Mouse (Mus musculus) ES-Bruce4 (cell line): ENCODE data around the gene Inpp4a. TPM values are rescaled to one million over a fixed set of nuclear protein-coding genes. Genes with fewer than 3 reads are reported as not detected.

Experiments
- H3K27ac ChIP-seq: 2 replicates; pipeline ENCODE4 v1.5.1; 2012; ENCODE audit warnings: low read length, inconsistent platforms; ENCODE audit not compliant: insufficient read depth
- H3K27me3 ChIP-seq: 2 replicates; pipeline ENCODE4 v1.6.1; 2012; ENCODE audit warnings: mild to moderate bottlenecking, low read length, inconsistent platforms; ENCODE audit not compliant: control insufficient read depth, poor library complexity, insufficient read depth, severe bottlenecking
- H3K36me3 ChIP-seq: 2 replicates; pipeline ENCODE4 v1.6.1; 2012; ENCODE audit warnings: inconsistent platforms, mild to moderate bottlenecking, low read length, moderate library complexity; ENCODE audit not compliant: control insufficient read depth, poor library complexity, insufficient read depth, severe bottlenecking
- H3K4me1 ChIP-seq: one replicate; pipeline ENCODE4 v1.8.1; 2011; ENCODE audit warnings: low read length; ENCODE audit not compliant: control insufficient read depth, insufficient read depth
- H3K4me3 ChIP-seq: 2 replicates; pipeline ENCODE4 v1.5.1; 2011; ENCODE audit warnings: low read depth, mild to moderate bottlenecking, low read length
- H3K9ac ChIP-seq: 2 replicates; pipeline ENCODE4 v1.6.1; 2012; ENCODE audit warnings: low read depth, mild to moderate bottlenecking, inconsistent platforms; ENCODE audit not compliant: poor library complexity, severe bottlenecking
- H3K9me3 ChIP-seq: replicated peaks from 2 replicates; pipeline ENCODE4 v1.6.1; 2012; ENCODE audit warnings: mild to moderate bottlenecking, low read length, inconsistent platforms; ENCODE audit not compliant: control insufficient read depth, poor library complexity, insufficient read depth, severe bottlenecking
- CTCF ChIP-seq: IDR thresholded peaks from one replicate; pipeline ENCODE4 v1.8.1; 2011; ENCODE audit warnings: low read depth, low read length
- EP300 ChIP-seq: IDR thresholded peaks from 2 replicates; pipeline ENCODE4 v1.6.1; 2011; ENCODE audit warnings: low read depth, low read length; ENCODE audit not compliant: insufficient read depth
- POLR2A ChIP-seq: IDR thresholded peaks from one replicate; pipeline ENCODE4 v1.8.1; 2011; ENCODE audit warnings: low read length; ENCODE audit not compliant: insufficient read depth
- polyA plus RNA-seq: library from polyadenylated mRNA; stranded (reverse); fragments of >200 nt; gene quantifications from 2 replicates; pipeline ENCODE4 v1.2.4, GENCODE M21; 2011; ENCODE audit warnings: low read depth; ENCODE audit not compliant: missing spikeins, insufficient read depth, insufficient read length

The Inpp4a gene
- polyA plus RNA-seq, 1 experiment, result 9.3 TPM

- Histone ChIP-seq H3K27me3 (no peaks in the 10 kb centered on the region), H3K9me3 (no peaks in the 10 kb centered on the region), H3K4me1 (no peaks in the 10 kb centered on the region), H3K27ac (no peak overlapping the region), H3K9ac (no peak overlapping the region), H3K36me3 (no peaks in the 10 kb centered on the region), H3K4me3 (no peak overlapping the region)
- TF ChIP-seq POLR2A (no peak), EP300 (no peak), CTCF (no peak)
Measured at GRCm38 (mm10) chr1:37317644-37318285, 18.1 kb downstream of the Inpp4a start.

- H3K9ac ChIP-seq, result no peak overlapping the region
- H3K27ac ChIP-seq, result no peak overlapping the region
- no peaks in the 10 kb centered on the region for H3K9me3 ChIP-seq
- H3K4me1 ChIP-seq, result no peaks in the 10 kb centered on the region
- no peak overlapping the region for H3K4me3 ChIP-seq
- no peaks in the 10 kb centered on the region for H3K27me3 ChIP-seq
- TF ChIP-seq EP300, result no peak
- TF ChIP-seq CTCF, result no peak
- no peak for TF ChIP-seq POLR2A
- no peaks in the 10 kb centered on the region for H3K36me3 ChIP-seq
Measured at GRCm38 (mm10) chr1:37318558-37318957, 18.9 kb downstream of the Inpp4a start.

GRCm38 (mm10) chr1:37322690-37323089, 23.0 kb downstream of the Inpp4a start:
- Histone ChIP-seq H3K36me3 (no peaks in the 10 kb centered on the region), H3K4me1 (no peaks in the 10 kb centered on the region), H3K27me3 (no peaks in the 10 kb centered on the region), H3K4me3 (no peak overlapping the region), H3K27ac (no peak overlapping the region), H3K9ac (no peak overlapping the region), H3K9me3 (no peaks in the 10 kb centered on the region)
- TF ChIP-seq CTCF (no peak), EP300 (no peak), POLR2A (no peak)

- Histone ChIP-seq H3K36me3 (no peaks in the 10 kb centered on the region), H3K27ac (no peak overlapping the region), H3K27me3 (no peaks in the 10 kb centered on the region), H3K4me1 (no peaks in the 10 kb centered on the region), H3K4me3 (no peak overlapping the region), H3K9me3 (no peaks in the 10 kb centered on the region), H3K9ac (no peak overlapping the region)
- TF ChIP-seq POLR2A (no peak), EP300 (no peak), CTCF (no peak)
Measured at GRCm38 (mm10) chr1:37323208-37323607, 23.5 kb downstream of the Inpp4a start.

GRCm38 (mm10) chr1:37324569-37324968, 24.9 kb downstream of the Inpp4a start:
- H3K4me3 ChIP-seq, result no peak overlapping the region
- H3K9ac ChIP-seq, result no peak overlapping the region
- no peaks in the 10 kb centered on the region for H3K9me3 ChIP-seq
- H3K4me1 ChIP-seq, result no peaks in the 10 kb centered on the region
- no peaks in the 10 kb centered on the region for H3K36me3 ChIP-seq
- H3K27ac ChIP-seq, result no peak overlapping the region
- TF ChIP-seq EP300, result no peak
- no peak for TF ChIP-seq POLR2A
- no peak for TF ChIP-seq CTCF
- H3K27me3 ChIP-seq, result no peaks in the 10 kb centered on the region

- Histone ChIP-seq H3K4me3 (no peak overlapping the region), H3K9me3 (no peaks in the 10 kb centered on the region)
- TF ChIP-seq EP300, result no peak
- no peak for TF ChIP-seq POLR2A
Measured at GRCm38 (mm10) chr1:37327311-37327710, 27.6 kb downstream of the Inpp4a start.

More at GRCm38 (mm10) chr1:37327311-37327710, 27.6 kb downstream of the Inpp4a start:
- Histone ChIP-seq H3K27me3 (no peaks in the 10 kb centered on the region), H3K27ac (no peak overlapping the region), H3K9ac (no peak overlapping the region), H3K36me3 (no peaks in the 10 kb centered on the region), H3K4me1 (no peaks in the 10 kb centered on the region)
